Mouse (Mus musculus): ENCODE results near the gene Slco2a1. TPM values are rescaled to one million over a fixed set of nuclear protein-coding genes. Genes with fewer than 3 reads are reported as not detected.

Slco2a1 gene
- 0.31 and 0.54 TPM in 2 replicates for polyA plus RNA-seq (2015; fragmentation: Nextera tagmentation; extraction: Ambion mirVana)

GRCm38 (mm10) chr9:102988462-102988861, at the start of gene Slco2a1:
Slco2a1 (plus strand) TSS chr9:102988712.
- H3K9ac ChIP-seq = no peak within 1 kb of the TSS
- 93% methylated on average over 8 of the region's 8 CpGs for WGBS
- no peaks in the 10 kb centered on the region for H3K36me3 ChIP-seq (ENCODE audit: poor library complexity, severe bottlenecking)
- H3K4me3 ChIP-seq = no peak within 1 kb of the TSS
- no peaks in the 10 kb centered on the region for H3K27me3 ChIP-seq
- peaks cover 7% of the 10 kb centered on the region; the same call in 1 of the 2 replicates for H3K4me1 ChIP-seq
- no peaks in the 10 kb centered on the region for H3K9me3 ChIP-seq (replicated peaks)
- ATAC-seq = no peak
- H3K27ac ChIP-seq = no peak within 1 kb of the TSS
- H3K4me2 ChIP-seq = no peak within 1 kb of the TSS

GRCm38 (mm10) chr9:102942221-102942620, 46.3 kb upstream of the Slco2a1 start:
- H3K4me3 ChIP-seq = no peak overlapping the region
- no peak overlapping the region for H3K27ac ChIP-seq
- H3K9ac ChIP-seq = no peak overlapping the region
- no peaks in the 10 kb centered on the region for H3K4me1 ChIP-seq
- H3K9me3 ChIP-seq (replicated peaks) = no peaks in the 10 kb centered on the region
- H3K27me3 ChIP-seq = no peaks in the 10 kb centered on the region
- ATAC-seq = no peak
- WGBS = 87% methylated on average over 4 of the region's 4 CpGs
- H3K36me3 ChIP-seq (ENCODE audit: poor library complexity, severe bottlenecking) = no peaks in the 10 kb centered on the region
- no peak overlapping the region for H3K4me2 ChIP-seq

- H3K4me2 ChIP-seq = no peak overlapping the region
- no peaks in the 10 kb centered on the region; the same call in 1 of the 2 replicates for H3K9me3 ChIP-seq (replicated peaks)
- H3K9ac ChIP-seq = no peak overlapping the region
- no peak overlapping the region for H3K27ac ChIP-seq
- no peaks in the 10 kb centered on the region for H3K27me3 ChIP-seq
- H3K4me3 ChIP-seq = no peak overlapping the region
- 79% methylated on average over 9 of the region's 9 CpGs for WGBS
- no peak for ATAC-seq
- H3K36me3 ChIP-seq (ENCODE audit: poor library complexity, severe bottlenecking) = no peaks in the 10 kb centered on the region
- H3K4me1 ChIP-seq = no peaks in the 10 kb centered on the region
These were observed 43.6 kb upstream of the Slco2a1 start for GRCm38 (mm10) chr9:102944891-102945290.

- no peaks in the 10 kb centered on the region for H3K4me1 ChIP-seq
- H3K9me3 ChIP-seq (replicated peaks) = no peaks in the 10 kb centered on the region; the same call in 1 of the 2 replicates
- no peaks in the 10 kb centered on the region for H3K27me3 ChIP-seq
- no peak overlapping the region for H3K9ac ChIP-seq
- no peaks in the 10 kb centered on the region for H3K36me3 ChIP-seq (ENCODE audit: poor library complexity, severe bottlenecking)
- no peak overlapping the region for H3K4me3 ChIP-seq
- 91% methylated on average over 12 of the region's 12 CpGs for WGBS
- H3K4me2 ChIP-seq = no peak overlapping the region
- H3K27ac ChIP-seq = no peak overlapping the region
- ATAC-seq = no peak
These were observed 42.0 kb upstream of the Slco2a1 start for GRCm38 (mm10) chr9:102946469-102947015.

- Histone ChIP-seq H3K9me3 (replicated peaks) (no peaks in the 10 kb centered on the region; the same call in 1 of the 2 replicates), H3K36me3 (ENCODE audit: poor library complexity, severe bottlenecking) (no peaks in the 10 kb centered on the region), H3K4me3 (no peak overlapping the region), H3K9ac (no peak overlapping the region), H3K4me1 (no peaks in the 10 kb centered on the region), H3K4me2 (no peak overlapping the region), H3K27me3 (no peaks in the 10 kb centered on the region), H3K27ac (no peak overlapping the region)
- no peak for ATAC-seq
- 58% methylated on average over 5 of the region's 5 CpGs for WGBS
These were observed 39.8 kb upstream of the Slco2a1 start for GRCm38 (mm10) chr9:102948706-102949105.

GRCm38 (mm10) chr9:102951091-102951994, 37.2 kb upstream of the Slco2a1 start:
- WGBS = 93% methylated on average over 9 of the region's 9 CpGs
- Histone ChIP-seq H3K4me3 (no peak overlapping the region), H3K27me3 (no peaks in the 10 kb centered on the region), H3K4me1 (no peaks in the 10 kb centered on the region), H3K27ac (no peak overlapping the region), H3K4me2 (no peak overlapping the region), H3K9me3 (replicated peaks) (no peaks in the 10 kb centered on the region; the same call in 1 of the 2 replicates), H3K9ac (no peak overlapping the region), H3K36me3 (ENCODE audit: poor library complexity, severe bottlenecking) (no peaks in the 10 kb centered on the region)
- no peak for ATAC-seq

GRCm38 (mm10) chr9:102955866-102956265, 32.6 kb upstream of the Slco2a1 start:
- Histone ChIP-seq H3K4me3 (no peak overlapping the region), H3K36me3 (ENCODE audit: poor library complexity, severe bottlenecking) (no peaks in the 10 kb centered on the region), H3K4me1 (peaks cover under 1% of the 10 kb centered on the region; the same call in 1 of the 2 replicates), H3K9ac (no peak overlapping the region), H3K9me3 (replicated peaks) (no peaks in the 10 kb centered on the region), H3K27ac (no peak overlapping the region), H3K27me3 (no peaks in the 10 kb centered on the region), H3K4me2 (no peak overlapping the region)
- 83% methylated on average over 3 of the region's 3 CpGs for WGBS
- ATAC-seq = no peak

GRCm38 (mm10) chr9:102958703-102959102, 29.8 kb upstream of the Slco2a1 start:
- no peak overlapping the region for H3K4me2 ChIP-seq
- no peaks in the 10 kb centered on the region for H3K27me3 ChIP-seq
- H3K9ac ChIP-seq = no peak overlapping the region
- H3K4me3 ChIP-seq = no peak overlapping the region
- H3K27ac ChIP-seq = no peak overlapping the region
- no peaks in the 10 kb centered on the region for H3K36me3 ChIP-seq (ENCODE audit: poor library complexity, severe bottlenecking)
- ATAC-seq = no peak
- 88% methylated on average over 6 of the region's 6 CpGs for WGBS
- no peaks in the 10 kb centered on the region for H3K9me3 ChIP-seq (replicated peaks)
- H3K4me1 ChIP-seq = peaks cover 8% of the 10 kb centered on the region; the same call in 1 of the 2 replicates

GRCm38 (mm10) chr9:102961356-102962092, 27.0 kb upstream of the Slco2a1 start:
- 19% methylated on average over 8 of the region's 8 CpGs for WGBS
- no peaks in the 10 kb centered on the region for H3K9me3 ChIP-seq (replicated peaks)
- H3K27ac ChIP-seq = no peak overlapping the region
- ATAC-seq = no peak
- H3K36me3 ChIP-seq (ENCODE audit: poor library complexity, severe bottlenecking) = no peaks in the 10 kb centered on the region
- no peak overlapping the region for H3K4me2 ChIP-seq
- peaks cover 8% of the 10 kb centered on the region; the same call in 1 of the 2 replicates for H3K4me1 ChIP-seq
- H3K9ac ChIP-seq = no peak overlapping the region
- H3K27me3 ChIP-seq = no peaks in the 10 kb centered on the region
- no peak overlapping the region for H3K4me3 ChIP-seq

- WGBS = 78% methylated on average over 10 of the region's 10 CpGs
- peaks cover 8% of the 10 kb centered on the region; the same call in 1 of the 2 replicates for H3K4me1 ChIP-seq
- ATAC-seq = no peak
These were observed 26.3 kb upstream of the Slco2a1 start for GRCm38 (mm10) chr9:102962093-102962788.

GRCm38 (mm10) chr9:102963321-102963720, 25.2 kb upstream of the Slco2a1 start:
- ATAC-seq = no peak
- H3K27me3 ChIP-seq = no peaks in the 10 kb centered on the region
- H3K4me1 ChIP-seq = peaks cover 8% of the 10 kb centered on the region; the same call in 1 of the 2 replicates
- H3K4me2 ChIP-seq = no peak overlapping the region
- 86% methylated on average over 7 of the region's 7 CpGs for WGBS
- H3K9ac ChIP-seq = no peak overlapping the region
- H3K9me3 ChIP-seq (replicated peaks) = no peaks in the 10 kb centered on the region
- H3K36me3 ChIP-seq (ENCODE audit: poor library complexity, severe bottlenecking) = no peaks in the 10 kb centered on the region
- H3K4me3 ChIP-seq = no peak overlapping the region
- no peak overlapping the region for H3K27ac ChIP-seq

More at GRCm38 (mm10) chr9:102962093-102962788, 26.3 kb upstream of the Slco2a1 start:
- Histone ChIP-seq H3K4me3 (no peak overlapping the region), H3K9me3 (replicated peaks) (no peaks in the 10 kb centered on the region), H3K36me3 (ENCODE audit: poor library complexity, severe bottlenecking) (no peaks in the 10 kb centered on the region), H3K9ac (no peak overlapping the region), H3K27me3 (no peaks in the 10 kb centered on the region), H3K27ac (no peak overlapping the region), H3K4me2 (no peak overlapping the region)
